Mouse (Mus musculus) layer of hippocampus, postnatal 36 days (tissue): ENCODE results near the gene a. TPM values are rescaled to one million over a fixed set of nuclear protein-coding genes. Genes with fewer than 3 reads are reported as not detected.

Experiments used
- DNase-seq, 2 experiments: peaks; one replicate each; pipeline ENCODE4 v3.0.0; 2022
- total RNA-seq, 2 experiments: library from RNA; stranded (reverse); gene quantifications; 2 replicates each; pipeline ENCODE4 v1.2.3; 2021

The a gene
- total RNA-seq, 2 experiments from 2014 or later: not detected

DNA sequence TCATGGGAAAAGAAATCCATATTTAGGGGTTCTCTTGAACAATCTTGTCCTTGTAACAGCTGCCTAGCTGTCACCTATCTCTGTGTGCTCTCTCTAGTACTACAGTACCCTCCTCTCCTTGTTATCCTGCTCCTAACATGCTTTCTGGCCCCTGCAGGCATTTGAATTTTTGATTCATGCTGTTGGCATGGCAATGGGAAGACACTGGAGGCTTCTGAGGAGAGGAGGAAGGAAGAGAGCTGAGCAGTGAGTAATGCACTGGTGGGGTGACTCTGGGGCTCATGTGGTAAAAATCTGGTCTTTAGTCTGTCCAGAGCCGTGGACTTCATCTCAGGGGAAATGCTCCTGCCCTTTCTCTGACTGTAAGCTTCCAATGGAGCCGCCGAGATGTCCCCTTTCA is 5.9 kb upstream of the a start:
- DNase-seq: no peak

DNA sequence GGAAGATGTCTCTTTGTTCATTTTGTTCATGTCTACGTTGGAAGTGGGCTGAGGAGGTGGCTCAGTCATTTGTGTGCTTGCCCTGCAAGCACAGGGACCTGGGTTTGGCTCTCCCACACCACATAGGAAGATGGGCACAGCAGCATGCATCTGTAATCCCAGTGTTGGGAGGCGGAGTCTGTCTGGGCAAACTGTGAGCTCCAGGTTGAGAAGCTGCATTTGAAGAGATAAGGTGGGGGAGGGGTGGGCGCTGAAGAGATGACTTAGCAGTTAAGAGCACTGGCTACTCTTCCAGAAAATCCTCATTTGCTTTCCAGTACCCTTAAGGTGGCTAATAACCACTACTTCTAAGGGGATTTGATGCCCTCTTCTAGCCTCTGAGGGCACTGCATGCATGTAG is 5.0 kb upstream of the a start:
- DNase-seq: no peak

DNA sequence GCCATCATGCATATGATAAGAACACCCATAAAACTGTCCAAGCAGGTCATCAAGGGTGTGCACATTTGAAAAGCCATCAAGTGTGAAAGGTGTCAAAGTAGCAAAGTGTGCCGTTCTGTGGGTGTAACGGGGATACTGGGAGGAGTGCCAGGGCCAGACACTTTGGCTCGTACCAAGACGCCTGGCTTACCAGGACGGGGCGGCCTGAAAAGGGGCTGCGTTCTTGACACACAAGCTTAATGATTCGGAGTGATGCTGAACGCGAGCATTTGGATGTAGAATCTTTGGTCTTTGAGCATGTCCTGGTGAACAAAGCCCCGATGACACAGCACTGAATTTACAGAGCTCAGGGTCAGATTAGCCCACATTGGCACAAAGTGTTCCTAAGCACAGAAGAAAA is 4.4 kb upstream of the a start:
- DNase-seq: no peak

DNA sequence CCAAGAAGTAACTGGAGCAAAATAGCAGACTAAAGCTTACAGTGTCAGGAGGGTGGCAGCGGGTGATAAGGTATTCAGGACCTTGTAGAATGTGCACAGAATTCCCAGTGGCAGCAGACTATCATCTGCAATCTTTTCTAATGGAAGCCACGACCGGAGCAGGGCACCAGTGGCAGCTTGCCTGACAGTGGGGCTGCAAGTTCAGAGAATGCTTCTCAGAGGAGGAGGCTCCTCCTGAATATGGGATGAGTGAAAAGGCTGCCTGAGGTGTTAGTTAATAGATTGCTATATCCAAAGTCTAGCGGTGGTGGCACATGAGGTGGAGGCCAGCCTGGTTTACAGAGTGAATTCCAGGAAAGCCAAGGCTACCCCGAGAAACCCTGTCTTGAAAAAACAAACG is 1.8 kb upstream of the a start:
- DNase-seq: no peak

DNA sequence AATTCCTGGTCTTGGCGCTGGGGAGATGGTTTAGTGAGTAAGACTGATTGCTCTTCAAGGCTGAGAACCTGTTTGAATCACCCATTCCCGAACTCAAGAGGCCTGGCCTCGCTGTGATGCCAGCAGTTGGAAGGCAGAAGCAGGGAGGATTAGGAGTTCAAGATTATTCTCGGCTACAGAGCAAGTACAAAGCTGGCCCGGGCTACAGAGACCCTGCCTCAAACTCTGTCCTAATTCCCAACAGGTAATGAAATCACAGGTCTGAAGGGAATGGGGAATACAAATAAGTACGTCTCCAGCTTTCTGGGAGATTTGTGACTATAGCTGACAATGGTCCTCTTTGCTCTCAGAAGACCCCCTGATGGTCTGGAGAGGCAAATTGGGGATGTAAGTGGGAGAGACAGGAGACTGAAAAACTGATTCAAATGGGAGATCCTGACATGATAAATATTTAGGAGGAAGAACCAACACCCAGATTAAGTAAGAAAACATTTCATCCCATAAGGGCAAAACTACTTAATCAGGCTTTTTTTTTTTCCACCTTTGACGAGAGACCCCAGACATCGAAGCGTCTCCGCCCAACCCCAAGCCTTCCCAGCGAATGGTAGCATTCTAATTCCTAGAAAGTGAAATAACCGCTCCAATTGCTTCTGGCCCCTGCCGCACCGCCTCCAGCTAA is 1.1 kb upstream of the a start:
- DNase-seq: no peak

DNA sequence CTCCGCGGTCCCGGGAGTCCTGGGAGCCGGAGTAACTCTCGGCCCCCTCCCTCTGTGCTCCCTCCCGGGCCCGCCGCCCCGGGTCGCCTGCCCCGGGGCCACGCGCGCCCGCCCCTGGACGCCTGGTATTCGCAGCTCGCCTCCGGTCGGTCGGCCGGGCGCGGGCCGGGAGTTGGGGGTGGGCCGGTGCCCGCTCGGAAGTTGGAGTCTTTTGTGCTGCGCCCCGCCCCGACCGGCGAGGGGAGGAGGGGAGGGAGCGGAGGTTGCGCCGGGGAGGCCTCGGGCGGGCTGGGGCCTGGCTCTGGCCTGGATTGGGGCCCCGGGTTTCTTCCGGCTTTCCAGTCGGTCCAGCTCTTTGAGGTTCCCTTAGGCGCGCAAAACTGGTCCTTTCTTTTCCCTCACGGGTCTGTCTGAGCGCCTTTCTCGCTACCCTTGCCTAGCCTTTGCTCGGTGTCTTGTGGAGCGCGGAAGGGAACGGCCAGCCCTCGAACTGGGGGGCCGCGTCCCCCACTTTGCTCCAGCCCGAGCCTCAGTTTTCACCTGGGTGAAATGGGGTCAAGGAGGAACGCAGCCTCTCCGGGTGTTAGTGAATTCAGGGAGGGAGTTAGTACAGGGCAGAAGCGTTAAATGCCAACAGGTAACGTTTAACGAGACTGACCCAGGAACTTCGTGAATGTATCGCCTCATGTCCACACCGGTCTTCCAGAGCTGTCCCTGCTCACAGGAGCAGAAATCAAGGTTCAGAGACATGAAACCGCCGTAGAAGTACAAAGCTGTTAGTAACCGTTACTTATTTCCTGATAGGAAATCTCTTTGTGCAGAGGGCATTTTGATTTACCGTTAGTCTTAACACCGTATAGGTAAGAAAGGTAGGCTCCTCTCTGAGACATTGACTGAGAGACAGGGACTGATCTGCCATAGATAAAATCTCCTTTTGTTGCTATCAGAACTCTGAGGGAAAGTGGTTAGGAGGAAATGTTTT is 750 bp downstream of the a start:
- DNase-seq: peak; percentile 62 to 66

DNA sequence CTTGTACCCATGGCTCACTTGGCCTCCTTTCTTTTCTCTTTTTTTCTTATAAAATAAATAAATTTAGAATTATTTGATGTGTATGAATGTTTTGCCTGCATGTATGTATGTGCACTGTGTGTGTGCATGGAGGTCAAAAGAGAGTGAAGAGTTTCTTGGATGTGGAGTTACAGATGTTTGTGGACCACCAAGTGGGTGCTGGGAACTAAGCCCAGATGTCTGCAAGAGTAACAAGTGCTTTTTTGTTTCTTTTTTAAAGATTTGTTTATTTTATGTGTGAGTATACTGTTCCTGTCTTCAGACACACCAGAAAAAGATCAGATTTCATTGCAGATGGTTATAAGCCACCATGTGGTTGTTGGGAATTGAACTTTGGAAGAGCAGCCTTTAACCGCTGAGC is 12.2 kb downstream of the a start:
- no peak for DNase-seq

DNA sequence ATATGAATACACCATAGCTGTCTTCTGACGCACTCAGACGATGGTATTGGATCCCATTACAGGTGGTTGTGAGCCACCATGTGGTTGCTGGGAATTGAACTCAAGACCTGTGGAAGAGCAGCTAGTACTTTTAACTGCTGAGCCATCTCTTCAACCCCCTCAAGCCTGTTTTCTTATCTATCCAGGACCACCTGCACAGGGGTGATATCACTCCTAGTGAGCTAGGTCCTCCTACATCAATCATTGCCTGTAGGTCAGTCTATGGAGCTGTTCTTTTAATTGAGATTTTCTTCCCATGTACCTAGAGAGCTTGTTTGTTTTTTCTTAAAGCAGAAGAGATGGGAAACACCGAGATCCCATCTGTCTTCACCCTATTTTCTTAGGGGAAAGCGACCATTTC is 12.6 kb downstream of the a start:
- no peak for DNase-seq

DNA sequence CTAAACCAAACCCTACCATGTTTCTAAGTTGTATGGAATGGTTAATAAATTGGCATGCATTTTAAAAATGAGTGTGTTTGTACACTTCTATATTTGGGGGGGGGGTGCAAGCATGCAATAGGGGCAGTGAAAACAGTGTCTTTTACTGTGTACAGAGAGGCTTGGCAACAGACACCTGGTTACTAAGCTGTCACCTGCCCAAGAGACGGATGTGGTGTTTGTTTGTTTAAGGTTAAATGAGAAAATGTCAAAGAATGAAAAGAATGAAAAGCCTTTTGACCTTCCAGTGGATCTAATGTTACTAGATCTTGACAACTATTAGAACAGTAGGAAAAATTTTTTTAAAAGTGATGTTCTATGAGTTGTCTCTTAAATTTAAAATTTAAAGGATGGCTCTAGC is 16.5 kb downstream of the a start:
- no peak for DNase-seq

DNA sequence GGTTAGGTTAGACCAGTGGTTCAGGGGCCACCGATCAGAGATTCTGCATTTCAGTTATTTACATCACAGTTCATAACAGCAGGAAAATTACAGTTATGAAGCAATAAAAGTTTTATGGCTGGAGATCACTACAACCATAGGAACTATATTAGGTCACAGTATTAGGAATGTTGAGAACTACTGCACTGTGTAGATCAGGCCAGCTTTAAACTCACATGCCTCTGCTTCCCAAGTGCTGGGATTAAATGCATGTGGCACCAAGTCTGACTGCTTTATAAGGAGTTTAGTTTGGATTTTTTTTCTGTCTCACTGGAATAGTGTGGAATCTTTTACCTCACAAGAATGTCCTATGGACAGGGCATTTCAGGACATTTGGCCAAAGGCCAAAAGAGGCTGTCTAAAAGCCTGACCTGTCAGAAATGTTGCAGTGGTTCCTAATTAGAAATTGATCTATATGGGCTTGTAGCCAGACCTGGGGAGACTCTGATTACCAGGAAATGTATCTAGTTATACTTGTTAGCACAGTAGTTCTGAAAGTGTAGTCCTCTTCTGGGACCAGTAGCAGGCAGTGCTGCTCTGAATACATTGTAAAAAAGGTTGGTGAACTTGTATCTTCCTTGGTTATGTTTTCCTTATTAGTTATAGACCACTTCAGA is 18.0 kb downstream of the a start:
- no peak for DNase-seq

DNA sequence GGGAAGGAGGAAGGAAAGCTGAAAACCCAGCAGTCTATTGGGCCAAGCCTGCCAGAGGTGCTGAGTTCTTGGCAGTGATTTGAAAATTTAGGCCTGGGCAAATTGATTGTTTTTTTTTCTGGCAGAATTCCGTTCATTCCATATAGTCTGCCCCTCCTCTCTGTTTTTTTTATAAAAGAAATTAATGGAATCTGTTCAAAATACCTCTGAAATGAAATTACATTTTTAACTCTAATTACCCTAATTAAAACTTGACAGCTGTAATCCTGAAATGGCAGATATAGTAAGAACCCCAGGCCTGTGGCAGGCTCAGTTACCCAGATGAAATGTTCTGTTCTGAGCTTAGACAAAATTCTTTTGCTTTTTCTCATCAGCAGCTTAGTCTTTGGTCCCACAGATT is 19.6 kb downstream of the a start:
- DNase-seq: no peak

DNA sequence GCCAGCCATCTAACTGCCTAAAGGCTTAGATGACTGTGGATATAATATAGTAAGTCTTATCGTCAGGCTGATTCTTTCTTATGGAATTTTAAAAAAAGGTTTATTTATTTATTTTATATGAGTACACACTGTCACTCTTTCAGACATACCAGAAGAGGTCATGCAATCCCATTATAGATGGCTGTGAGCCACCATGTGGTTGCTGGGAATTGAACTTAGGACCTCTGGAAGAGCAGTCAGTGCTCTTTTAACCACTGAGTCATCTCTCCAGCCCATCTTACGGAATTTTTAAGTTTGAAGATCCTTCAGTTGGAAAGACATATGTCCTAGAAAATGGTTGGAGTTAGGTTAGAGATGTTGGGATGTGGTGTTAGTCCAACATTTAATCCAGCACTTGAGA is 22.2 kb downstream of the a start:
- no peak for DNase-seq

DNA sequence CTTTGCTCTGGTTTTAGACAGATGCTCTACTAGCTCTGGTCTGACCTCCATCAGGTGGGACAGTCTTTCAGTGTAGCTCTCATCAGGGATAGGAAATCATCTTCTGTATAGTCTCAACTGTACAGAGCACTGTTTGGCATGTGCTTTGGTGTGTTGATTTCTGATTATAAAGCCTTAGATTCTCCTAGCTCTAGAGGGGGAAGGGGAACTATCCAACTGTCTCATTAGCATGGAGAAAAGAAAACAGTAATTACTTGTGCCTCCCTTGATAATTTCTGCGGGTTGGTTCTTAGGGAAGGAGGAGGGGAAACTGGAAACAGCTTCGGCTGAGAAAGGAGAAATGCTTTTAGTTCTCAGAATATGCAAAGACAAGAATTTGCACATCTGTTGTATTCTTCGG is 25.9 kb downstream of the a start:
- DNase-seq: no peak

DNA sequence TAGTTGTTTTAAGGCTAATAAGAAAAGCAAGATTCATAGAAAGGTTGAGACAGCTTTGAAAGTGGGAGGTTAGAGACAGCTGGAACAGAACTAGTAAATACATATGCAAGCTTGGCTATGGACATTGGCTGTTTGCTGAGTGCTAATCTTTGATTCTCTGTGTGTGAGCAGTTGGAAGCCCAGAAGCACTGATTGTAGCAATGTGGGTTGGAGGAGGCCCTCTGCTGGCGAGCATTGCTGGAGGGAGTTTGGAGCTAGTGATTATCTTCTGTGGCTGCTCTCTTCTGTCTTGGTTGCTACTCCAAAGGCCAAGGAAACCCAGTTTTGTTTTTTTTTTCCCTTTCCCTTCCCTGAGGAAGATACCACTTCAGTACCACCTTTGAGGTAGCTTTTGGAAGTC is 26.6 kb downstream of the a start:
- peak; percentile 54 to 59 for DNase-seq

DNA sequence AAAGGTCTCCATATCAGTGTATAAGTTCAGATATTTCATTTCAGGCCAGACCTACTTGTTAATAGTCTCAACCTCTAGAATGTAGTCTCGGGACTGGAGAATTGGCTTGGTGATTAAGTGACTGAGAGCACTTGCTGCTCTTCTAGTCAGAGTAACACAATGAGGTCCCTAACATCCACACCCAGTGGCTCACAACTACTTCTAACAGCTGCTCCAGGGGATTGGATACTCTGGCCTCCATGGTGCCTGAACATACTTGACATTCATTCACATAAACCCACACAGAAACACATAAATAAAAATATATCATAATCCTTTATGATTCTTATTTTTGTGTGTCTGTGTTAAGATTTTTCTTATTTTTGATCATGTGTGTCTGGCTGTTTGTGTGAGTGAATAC is 27.4 kb downstream of the a start:
- DNase-seq: no peak

DNA sequence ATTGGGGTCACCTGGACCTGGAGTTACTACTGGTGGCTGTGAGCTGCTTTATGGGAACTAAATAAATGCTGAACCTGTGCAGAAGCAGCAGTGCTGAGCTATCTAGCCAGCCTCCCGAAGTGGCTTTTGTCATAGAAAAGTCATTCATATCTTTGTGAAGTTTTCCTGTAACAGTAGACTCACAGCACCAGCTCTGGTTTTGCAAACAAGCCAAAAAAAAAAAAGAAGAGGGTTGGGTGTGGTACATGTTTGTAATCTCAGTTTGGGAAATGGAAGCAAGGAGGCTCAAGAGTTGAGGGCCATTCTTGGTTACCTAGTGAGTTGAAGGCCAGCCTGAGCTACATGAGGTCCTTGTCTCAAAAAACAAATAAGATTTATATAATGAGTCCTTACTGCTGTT is 29.1 kb downstream of the a start:
- DNase-seq: no peak

DNA sequence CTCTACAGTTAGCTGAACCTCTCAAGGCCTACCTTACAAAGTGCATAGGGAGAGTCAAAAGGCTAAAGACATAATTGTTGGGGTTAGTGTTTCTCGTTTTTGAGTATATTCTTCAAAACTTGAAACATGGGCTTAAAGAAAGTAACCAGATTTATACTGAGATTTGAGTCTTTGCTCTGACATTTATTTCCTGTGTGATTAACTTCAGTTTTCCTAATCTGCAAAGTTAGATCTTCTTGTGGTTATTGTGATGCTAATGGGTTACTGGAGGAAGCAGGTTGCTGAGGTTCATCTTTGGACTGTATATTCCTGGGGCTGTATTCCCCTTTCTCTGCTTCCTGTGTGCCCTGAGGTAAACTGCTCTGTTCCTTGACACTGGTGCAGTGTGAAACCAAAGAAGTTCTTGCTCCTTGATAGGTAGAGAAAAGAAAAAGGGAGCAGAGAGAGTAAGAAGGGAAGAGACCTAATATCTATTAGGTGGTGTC is 34.9 kb downstream of the a start:
- no peak for DNase-seq

DNA sequence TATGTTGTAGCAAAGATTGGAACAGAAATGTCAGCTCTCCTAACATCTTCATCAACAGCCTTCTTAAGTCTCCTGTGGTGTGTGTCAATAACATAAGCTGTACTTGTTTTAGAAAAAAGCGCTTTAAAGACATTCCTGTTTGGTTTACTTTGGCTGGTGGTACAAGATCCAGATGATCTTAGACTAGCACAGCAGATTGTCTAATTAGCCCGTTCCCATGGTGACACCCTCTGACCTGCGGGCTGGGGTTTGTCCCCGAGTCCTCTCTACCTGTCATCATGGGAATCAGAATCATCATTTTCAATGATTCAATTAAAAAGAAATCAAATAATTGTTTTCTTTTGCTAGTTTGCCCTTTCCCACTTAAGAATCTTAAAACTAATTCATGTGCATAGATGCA is 36.3 kb downstream of the a start:
- DNase-seq: no peak

DNA sequence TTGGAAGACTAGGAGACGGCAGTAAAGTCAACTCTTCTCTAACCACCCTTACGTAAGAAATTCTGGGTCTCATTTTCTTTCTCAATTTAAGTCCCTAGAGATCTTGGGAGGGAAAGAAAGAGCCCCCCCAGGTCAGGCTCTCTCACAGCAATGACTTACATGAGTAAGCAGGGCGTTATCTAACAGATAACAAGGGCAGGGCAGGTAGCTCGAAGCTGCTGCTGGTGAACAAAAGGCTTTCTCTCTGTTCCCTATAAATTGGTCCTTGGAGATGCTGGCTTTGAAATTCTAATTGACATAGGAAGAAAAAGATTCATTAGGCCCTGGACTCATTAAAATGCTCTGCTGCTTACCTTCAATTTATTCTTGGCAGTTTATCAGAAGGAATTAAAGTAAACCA is 41.3 kb downstream of the a start:
- no peak for DNase-seq

DNA sequence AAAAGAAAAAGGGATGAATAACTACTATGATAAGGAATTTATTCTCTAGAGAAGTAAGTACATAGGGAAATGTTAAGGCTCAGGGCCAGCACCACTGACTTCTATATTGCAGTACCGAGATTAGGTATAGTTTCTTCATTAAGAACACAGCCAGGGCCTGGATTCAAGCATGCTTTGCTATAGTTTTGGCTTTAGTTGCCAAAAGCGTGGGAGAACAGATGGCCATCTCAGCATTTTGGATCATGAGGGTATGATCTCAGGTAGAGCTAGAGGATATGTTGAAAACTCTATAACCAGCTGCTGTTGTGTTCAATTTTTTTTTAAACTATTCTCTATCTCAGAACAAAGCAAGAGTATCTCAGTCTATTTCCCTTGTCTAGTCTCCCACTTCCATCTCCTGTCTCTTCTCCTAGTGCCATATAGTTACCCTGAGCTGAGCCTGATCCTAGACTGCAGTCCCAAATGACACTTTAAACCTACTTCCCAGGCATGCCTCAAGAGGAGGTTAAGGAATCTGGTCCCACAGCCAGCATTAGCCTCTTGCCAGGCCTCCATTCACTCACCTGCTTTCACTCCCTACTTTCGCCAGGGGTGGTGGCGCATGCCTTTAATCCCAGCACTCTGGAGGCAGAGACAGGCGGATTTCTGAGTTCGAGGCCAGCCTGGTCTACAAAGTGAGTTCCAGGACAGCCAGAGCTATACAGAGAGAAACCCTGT is 43.1 kb downstream of the a start:
- DNase-seq: no peak

DNA sequence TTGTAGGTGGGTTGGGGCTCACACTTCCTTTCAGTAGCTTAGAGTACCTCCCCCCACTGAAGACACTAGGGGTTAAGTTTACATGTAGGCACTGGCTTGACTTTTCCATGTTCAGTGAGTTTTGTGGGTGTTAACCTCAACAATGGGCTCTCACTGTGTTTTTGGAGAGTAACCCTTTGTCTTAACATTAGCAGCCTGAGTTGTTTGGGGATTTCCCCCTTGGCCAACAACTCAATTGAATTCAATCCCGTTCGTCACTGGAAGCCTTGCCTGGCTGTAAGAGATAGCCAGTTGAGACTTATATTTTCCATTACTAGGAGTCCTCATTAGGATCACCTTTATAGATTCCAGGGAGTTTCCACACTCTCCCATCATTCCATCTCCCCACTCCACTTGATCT is 45.3 kb downstream of the a start:
- no peak for DNase-seq

DNA sequence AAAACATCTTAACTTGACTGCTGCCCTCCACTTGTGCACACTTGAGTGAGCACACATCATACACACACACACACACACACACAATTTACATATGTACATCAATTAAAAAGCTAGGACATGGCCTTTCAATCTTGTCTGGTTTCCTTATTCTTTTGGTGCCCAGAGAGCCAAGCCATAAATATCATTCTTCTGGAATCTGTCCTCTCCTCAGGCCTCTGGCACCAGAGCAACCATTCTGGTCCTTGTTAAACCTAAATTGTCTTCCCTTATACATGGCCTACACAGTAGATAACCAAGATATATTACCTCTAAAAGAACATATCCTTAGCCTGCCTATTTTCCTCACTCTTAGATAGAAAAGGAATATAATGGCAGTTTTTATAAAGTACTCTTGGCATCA is 56.9 kb downstream of the a start:
- DNase-seq: no peak

DNA sequence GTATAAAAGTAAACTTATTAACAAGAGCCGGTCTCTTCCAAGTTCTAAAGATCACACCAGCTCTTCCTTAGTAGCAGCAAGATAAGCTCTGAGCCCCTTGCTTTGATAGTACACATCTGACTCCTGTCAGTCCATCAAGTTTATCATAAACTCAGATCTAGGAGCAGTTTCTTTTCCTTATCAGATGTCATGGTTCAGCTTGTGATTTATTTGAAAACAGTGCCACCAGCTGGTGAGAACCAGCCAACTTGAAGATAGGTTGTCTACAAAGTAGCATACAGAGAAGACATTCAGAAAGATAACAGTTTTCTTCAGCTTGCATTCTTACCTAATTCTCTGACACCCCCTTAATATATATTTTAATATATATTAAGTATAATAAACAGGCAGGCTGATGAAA is 64.2 kb downstream of the a start:
- DNase-seq: peak; percentile 18 to 43
